Mouse (Mus musculus) MEL (cell line): ENCODE measurements around the gene Slc13a2.

Experiments used
- CTCF ChIP-seq, 3 experiments: IDR thresholded peaks in 2 of 3; conservative IDR thresholded peaks in 1 of 3; 2 replicates each; pipeline ENCODE4 v1.5.1; 2011 to 2012; ENCODE audit warnings: low read length in 3 of 3, low read depth in 2 of 3, mild to moderate bottlenecking in 2 of 3, improper control_type of control experiment in 1 of 3, inconsistent platforms in 1 of 3, mixed read lengths in 1 of 3, moderate library complexity in 1 of 3; ENCODE audit not compliant: control insufficient read depth in 1 of 3, insufficient read depth in 1 of 3, poor library complexity in 1 of 3, severe bottlenecking in 1 of 3
- EP300 ChIP-seq, 2 experiments: IDR thresholded peaks; 2 replicates each; pipeline ENCODE4 v1.6.1; 2011; ENCODE audit warnings: improper control_type of control experiment in 2 of 2, low read length in 2 of 2, low read depth in 1 of 2, mild to moderate bottlenecking in 1 of 2
- MAFK ChIP-seq: IDR thresholded peaks from 2 replicates; pipeline ENCODE4 v1.6.1; 2011; ENCODE audit warnings: low read depth, mild to moderate bottlenecking, low read length, improper control_type of control experiment, borderline replicate concordance
- POLR2A ChIP-seq, 2 experiments: IDR thresholded peaks; 2 replicates each; pipeline ENCODE4 v1.6.1; 2011 to 2012; ENCODE audit warnings: low read length in 2 of 2, mild to moderate bottlenecking in 2 of 2, control low read depth in 1 of 2, improper control_type of control experiment in 1 of 2, low read depth in 1 of 2, moderate library complexity in 1 of 2; ENCODE audit not compliant: control insufficient read depth in 1 of 2, insufficient read depth in 1 of 2, poor library complexity in 1 of 2
- POLR2AphosphoS2 ChIP-seq: IDR thresholded peaks from 2 replicates; pipeline ENCODE4 v1.6.1; 2011; ENCODE audit warnings: low read length, improper control_type of control experiment
- TCF12 ChIP-seq: IDR thresholded peaks from 2 replicates; pipeline ENCODE4 v1.6.1; 2014; ENCODE audit warnings: low read depth, mild to moderate bottlenecking, inconsistent platforms, low read length, improper control_type of control experiment, moderate library complexity

DNA sequence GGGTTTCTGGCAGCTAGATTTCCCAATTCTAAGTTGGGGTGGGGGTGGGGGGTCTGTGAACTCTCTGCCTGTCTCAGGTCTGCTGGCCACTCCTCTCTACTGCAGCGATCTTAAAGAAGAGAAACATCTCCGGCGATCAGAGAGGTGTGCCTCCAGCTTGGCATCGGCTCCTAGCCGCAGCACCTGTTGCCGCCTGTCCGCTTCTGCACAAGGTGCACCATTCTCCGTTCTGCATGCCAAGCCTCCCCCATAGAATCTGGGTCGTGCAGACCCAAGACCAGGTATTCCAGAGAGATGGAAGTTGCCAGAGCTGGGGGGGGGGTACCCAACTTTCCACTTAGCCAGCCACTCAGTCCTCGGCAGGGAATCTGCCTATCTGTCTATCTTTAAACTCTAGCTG, 36.2 kb downstream of the Slc13a2 start:
- TF ChIP-seq MAFK (no peak), EP300 (IDR thresholded peaks at IDR 0.05; ENCODE audit: low read depth in 1 of 2, low read length in 2 of 2) (no peak), TCF12 (no peak), POLR2AphosphoS2 (no peak), CTCF (IDR thresholded peaks at IDR 0.05 in 2 of 3, conservative IDR thresholded peaks at IDR 0.05 in 1 of 3; ENCODE audit: control insufficient read depth in 1 of 3, insufficient read depth in 1 of 3, low read depth in 2 of 3, low read length in 3 of 3, poor library complexity in 1 of 3, severe bottlenecking in 1 of 3) (no peak), POLR2A (IDR thresholded peaks at IDR 0.05; ENCODE audit: control insufficient read depth in 1 of 2, insufficient read depth in 1 of 2, low read depth in 1 of 2, low read length in 2 of 2, poor library complexity in 1 of 2) (no peak)
